Mouse (Mus musculus) hindbrain, embryonic 14.5 days (tissue): Measurements from ENCODE around the gene Fam168a. TPM values are rescaled to one million over a fixed set of nuclear protein-coding genes. Genes with fewer than 3 reads are reported as not detected.

Source experiments
- ATAC-seq: fragments of 200-750 bp; cut with Nextera tagmentation; 2 replicates; pipeline ENCODE4 v1.8.0; 2017; ENCODE audit warnings: moderate number of reproducible peaks, mild to moderate bottlenecking, moderate TSS enrichment, moderate library complexity; ENCODE audit not compliant: low FRiP score
- DNase-seq: peaks from one replicate; pipeline ENCODE4 v3.0.0-alpha.2; 2015; ENCODE audit warnings: low spot score
- H3K27ac ChIP-seq: fragments of 300-500 bp; sonication (generic); 2 replicates; pipeline ENCODE4 v1.5.1; 2014; ENCODE audit warnings: mild to moderate bottlenecking, moderate library complexity
- H3K27me3 ChIP-seq: fragments of 300-500 bp; sonication (generic); 2 replicates; pipeline ENCODE4 v1.6.1; 2014; ENCODE audit warnings: mild to moderate bottlenecking, low read length, mixed read lengths; ENCODE audit not compliant: control insufficient read depth, insufficient read depth
- H3K36me3 ChIP-seq: fragments of 300-500 bp; sonication (generic); replicated peaks from 2 replicates; pipeline ENCODE4 v1.6.1; 2014; ENCODE audit not compliant: control insufficient read depth, insufficient read depth
- H3K4me1 ChIP-seq: fragments of 300-500 bp; sonication (generic); replicated peaks from 2 replicates; pipeline ENCODE4 v1.6.1; 2014; ENCODE audit warnings: antibody characterized with exemption, low read length, mixed read lengths; ENCODE audit not compliant: control insufficient read depth, insufficient read depth
- H3K4me2 ChIP-seq: fragments of 300-500 bp; sonication (generic); replicated peaks from 2 replicates; pipeline ENCODE4 v1.6.1; 2014; ENCODE audit warnings: mild to moderate bottlenecking, moderate library complexity
- H3K4me3 ChIP-seq: fragments of 300-500 bp; sonication (generic); replicated peaks from 2 replicates; pipeline ENCODE4 v1.5.1; 2014; ENCODE audit warnings: mild to moderate bottlenecking, low read length
- H3K9ac ChIP-seq: fragments of 300-500 bp; sonication (generic); 2 replicates; pipeline ENCODE4 v1.6.1; 2014
- H3K9me3 ChIP-seq: fragments of 300-500 bp; sonication (generic); 2 replicates; pipeline ENCODE4 v1.6.1; 2016; ENCODE audit warnings: low read length; ENCODE audit not compliant: control insufficient read depth
- WGBS: fragments of 180-500 bp; shearing (Covaris S2); extraction: QIAGEN DNeasy Blood & Tissue Kit; methylation state at CpG from one replicate; pipeline ENCODE4 v1.1.7; 2014; 5-methylcytosine and 5-hydroxymethylcytosine counted together
- polyA plus RNA-seq: library from polyadenylated mRNA; unstranded; fragments of >200 nt; fragmentation: Nextera tagmentation; extraction: Ambion mirVana; gene quantifications from 2 replicates; pipeline ENCODE4 v1.2.1, GENCODE M21; 2014

Gene Fam168a
- polyA plus RNA-seq, 1 experiment from 2014 or later, result 124 TPM

DNA sequence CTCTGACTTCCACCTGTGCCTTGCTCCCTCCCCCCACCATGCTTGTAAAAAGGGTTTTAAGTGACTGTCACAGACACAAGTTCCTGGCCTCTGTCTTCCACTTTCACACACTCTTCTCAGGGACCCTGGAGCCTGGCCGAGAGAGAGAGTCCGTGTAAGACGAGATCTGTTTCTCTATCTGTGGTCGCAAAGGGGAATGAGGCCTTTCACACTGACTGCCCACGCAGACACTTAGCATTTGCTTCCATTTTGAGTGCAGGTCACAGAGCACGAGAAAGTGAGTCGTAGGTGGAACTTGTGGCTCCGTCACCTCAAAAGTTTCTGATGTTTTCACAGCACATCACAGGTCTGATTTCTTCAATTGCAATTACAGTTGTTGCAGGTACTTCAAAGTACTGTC lies 13.2 kb upstream of the Fam168a start:
- no peaks in the 10 kb centered on the region for H3K27me3 ChIP-seq
- H3K4me3 ChIP-seq, result no peak overlapping the region
- H3K4me1 ChIP-seq, result no peaks in the 10 kb centered on the region
- H3K36me3 ChIP-seq, result no peaks in the 10 kb centered on the region
- 81% methylated on average over 8 of the region's 8 CpGs for WGBS
- no peaks in the 10 kb centered on the region for H3K9me3 ChIP-seq
- ATAC-seq, result no peak
- H3K4me2 ChIP-seq, result no peak overlapping the region
- DNase-seq, result no peak
- H3K27ac ChIP-seq, result no peak overlapping the region
- H3K9ac ChIP-seq, result no peak overlapping the region

DNA sequence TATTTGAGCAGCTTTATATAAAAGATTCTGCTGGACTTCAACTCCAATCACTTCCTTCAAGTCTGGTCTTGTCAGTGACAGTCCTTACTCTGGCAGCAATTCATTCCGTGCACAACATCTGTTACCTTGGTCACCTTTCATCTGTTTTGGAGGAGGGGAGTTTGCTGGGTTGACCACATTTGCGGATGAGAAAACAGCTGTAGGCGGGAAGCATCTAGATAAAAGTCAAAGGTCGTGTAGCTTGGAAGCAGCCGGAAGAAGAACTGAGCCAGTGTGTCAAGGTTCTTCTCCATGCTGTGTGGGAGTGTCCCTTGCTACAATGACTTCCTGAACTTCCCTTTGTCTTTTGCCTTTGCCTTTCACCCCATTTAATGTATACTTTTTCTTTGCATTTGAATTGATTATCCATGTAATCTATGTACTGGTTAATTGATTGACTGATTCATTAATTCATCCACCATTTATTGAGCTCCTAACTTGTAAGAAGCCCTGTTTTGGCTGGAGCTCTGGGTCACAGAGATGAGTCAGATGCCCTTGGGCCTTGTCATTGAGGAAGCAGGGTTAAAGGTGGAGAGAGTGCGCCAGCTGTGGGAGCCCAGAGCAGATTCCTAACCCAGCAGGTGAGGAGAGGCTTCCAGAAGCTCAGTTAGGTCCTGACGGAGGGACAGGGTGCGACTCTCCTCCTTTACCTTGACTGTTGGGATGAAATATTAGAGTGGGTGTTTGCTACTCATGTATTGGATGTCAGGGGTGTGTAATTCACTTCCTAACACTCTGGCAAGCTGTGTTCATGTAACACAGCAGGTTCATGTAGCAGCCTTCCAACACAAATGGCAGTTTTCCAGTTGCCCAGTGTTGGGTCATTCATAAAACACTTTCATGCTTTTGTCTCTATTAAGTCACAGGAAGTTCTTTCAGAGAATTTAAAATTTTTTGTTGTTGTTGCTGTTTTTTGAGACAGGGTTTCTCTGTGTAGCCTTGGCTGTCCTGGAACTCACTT lies 6.4 kb upstream of the Fam168a start:
- H3K9ac ChIP-seq, result no peak overlapping the region
- DNase-seq (no peak), ATAC-seq (no peak)
- no peak overlapping the region for H3K4me2 ChIP-seq
- no peak overlapping the region for H3K27ac ChIP-seq
- WGBS, result 50% methylated on average over 8 of the region's 8 CpGs
- no peaks in the 10 kb centered on the region for H3K4me1 ChIP-seq
- H3K4me3 ChIP-seq, result no peak overlapping the region
- no peaks in the 10 kb centered on the region for H3K36me3 ChIP-seq
- H3K9me3 ChIP-seq, result no peaks in the 10 kb centered on the region
- no peaks in the 10 kb centered on the region for H3K27me3 ChIP-seq

DNA sequence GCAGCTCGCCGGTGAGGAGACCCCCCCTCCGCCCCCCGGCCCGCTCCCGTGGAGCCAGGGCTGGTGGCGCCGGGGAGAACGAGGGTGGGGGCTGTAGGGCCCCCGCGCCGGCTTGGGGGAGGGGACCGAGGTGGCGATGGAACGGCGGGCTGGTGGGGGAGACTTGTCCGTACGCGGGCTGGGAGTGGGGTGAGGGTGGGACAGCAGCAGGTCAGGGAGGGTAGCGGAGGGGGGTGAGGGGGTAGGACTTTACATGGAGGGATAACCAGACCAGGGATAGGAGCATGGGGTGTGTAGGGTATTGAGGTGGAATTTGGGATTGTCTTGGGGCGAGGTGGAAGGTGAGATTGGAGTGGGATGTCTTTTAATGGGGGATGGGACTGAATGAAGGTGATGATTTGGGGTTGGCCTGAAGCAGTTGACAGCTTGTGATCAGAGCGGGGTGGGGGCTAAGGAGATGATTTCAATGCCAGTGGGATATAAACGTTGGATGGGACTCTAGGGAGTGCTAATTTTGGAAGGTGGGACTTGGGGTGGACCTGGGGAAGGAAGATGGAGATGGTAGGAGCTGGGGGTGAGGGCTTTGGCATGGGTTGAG lies 547 bp downstream of the Fam168a start:
- ATAC-seq (peak; percentile 59; the same call in 1 of the 2 replicates), DNase-seq (no peak)
- H3K4me1 ChIP-seq, result peaks cover 27% of the 10 kb centered on the region
- H3K9ac ChIP-seq, result peak overlapping the region; percentile 89
- peak overlapping the region; percentile 99 for H3K27ac ChIP-seq
- H3K9me3 ChIP-seq, result no peaks in the 10 kb centered on the region
- no peaks in the 10 kb centered on the region for H3K27me3 ChIP-seq
- H3K4me3 ChIP-seq, result peak overlapping the region; percentile 87
- H3K36me3 ChIP-seq, result no peaks in the 10 kb centered on the region
- under 1% methylated on average over 23 of the region's 23 CpGs for WGBS
- H3K4me2 ChIP-seq, result peak overlapping the region; percentile 84

DNA sequence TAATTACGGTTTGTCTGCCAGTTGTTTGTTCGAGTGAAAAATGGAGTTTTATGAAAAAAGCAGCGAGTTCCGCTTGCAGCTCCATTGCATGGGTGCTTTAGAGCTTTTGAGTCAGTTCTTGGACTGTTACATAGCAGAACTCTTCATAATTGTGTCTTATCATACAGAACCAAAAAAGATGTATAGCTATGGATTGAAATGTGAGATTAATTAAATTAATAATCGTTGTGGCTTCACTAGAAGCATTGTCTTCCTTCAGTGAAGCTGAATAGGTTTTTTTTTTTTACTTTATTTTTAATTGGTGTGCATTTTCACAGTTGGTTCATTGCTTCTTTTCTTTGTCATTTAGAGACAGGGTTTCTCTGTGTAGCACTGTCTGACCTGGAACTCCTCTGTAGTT lies 12.3 kb downstream of the Fam168a start:
- H3K4me3 ChIP-seq, result no peak overlapping the region
- H3K27ac ChIP-seq, result no peak overlapping the region
- ATAC-seq, result no peak
- H3K9me3 ChIP-seq, result no peaks in the 10 kb centered on the region
- no peaks in the 10 kb centered on the region for H3K36me3 ChIP-seq
- 72% methylated on average over 5 of the region's 5 CpGs for WGBS
- no peaks in the 10 kb centered on the region for H3K27me3 ChIP-seq
- no peak overlapping the region for H3K9ac ChIP-seq
- no peak for DNase-seq
- peaks cover 21% of the 10 kb centered on the region for H3K4me1 ChIP-seq
- H3K4me2 ChIP-seq, result no peak overlapping the region

DNA sequence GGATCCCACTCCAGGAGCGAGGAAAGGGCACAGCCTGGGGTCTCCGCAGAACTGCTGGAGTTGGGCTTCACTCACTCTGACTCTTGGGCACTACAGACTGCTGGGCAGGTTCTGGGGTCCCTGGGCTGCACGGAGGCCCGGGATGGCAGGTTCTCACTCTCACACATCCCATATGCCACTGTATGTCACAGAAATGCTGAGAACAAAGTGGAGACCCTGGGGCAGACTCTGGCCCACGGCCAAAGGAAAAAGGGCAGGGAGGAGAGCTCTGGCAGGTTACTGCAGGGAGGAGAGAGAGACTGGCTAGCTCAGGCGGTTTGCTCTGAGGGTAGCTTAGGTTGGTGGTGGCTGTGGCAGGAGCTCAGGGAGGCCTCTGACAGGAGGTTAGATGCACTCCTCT lies 15.8 kb downstream of the Fam168a start:
- Histone ChIP-seq H3K27me3 (no peaks in the 10 kb centered on the region), H3K27ac (peak overlapping the region; percentile 43; the same call in 1 of the 2 replicates), H3K36me3 (no peaks in the 10 kb centered on the region), H3K4me1 (peaks cover 33% of the 10 kb centered on the region), H3K4me2 (no peak overlapping the region), H3K9me3 (no peaks in the 10 kb centered on the region), H3K4me3 (no peak overlapping the region), H3K9ac (no peak overlapping the region)
- ATAC-seq (peak; percentile 68; the same call in 1 of the 2 replicates), DNase-seq (no peak)
- WGBS, result 51% methylated on average over 6 of the region's 6 CpGs

DNA sequence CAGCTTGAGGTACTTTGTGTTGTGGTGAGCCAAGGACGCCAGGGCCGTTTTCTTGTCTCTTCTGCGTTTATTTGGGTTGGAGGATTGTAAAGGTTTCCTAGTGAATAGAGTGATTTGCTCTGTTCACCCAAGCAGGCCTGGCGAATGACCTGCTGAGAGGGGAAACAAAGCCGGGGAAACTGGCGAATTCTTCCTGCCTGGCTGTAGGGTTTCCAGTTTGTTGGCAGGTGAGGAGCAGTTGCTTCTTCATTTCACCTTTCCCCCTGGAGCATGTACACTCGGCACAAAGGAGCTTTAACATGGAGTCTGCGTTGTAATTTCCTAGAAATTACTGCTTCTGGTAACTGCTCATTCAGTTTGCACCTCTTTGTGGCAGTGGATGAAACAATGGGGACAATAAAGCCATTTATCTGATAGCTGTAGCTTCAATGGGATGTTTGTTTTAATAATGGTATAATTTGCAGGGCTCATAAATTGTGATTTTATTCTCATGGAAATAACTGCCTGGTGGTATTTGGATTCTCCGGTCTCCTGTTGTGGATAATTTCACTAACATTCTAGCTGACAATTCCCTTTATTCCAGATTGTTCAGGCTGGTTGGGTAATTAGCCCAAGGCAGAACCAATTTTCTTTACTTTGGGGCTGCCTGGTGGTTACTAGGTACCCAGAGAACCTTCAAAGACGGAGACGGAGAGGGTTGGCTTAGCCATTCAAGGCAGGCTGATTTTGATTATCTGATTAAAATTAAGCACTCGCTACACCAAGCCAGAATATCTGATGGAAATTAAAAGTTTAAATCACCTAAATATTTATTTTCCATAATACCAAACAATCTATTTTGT lies 17.2 kb downstream of the Fam168a start:
- Histone ChIP-seq H3K4me2 (peak overlapping the region; percentile 33), H3K27ac (peak overlapping the region; percentile 88), H3K27me3 (no peaks in the 10 kb centered on the region), H3K4me3 (no peak overlapping the region), H3K9me3 (no peaks in the 10 kb centered on the region), H3K9ac (peak overlapping the region; percentile 40), H3K36me3 (no peaks in the 10 kb centered on the region), H3K4me1 (peaks cover 33% of the 10 kb centered on the region)
- 11% methylated on average over 12 of the region's 12 CpGs for WGBS
- no peak for ATAC-seq
- DNase-seq, result peak; percentile 45

DNA sequence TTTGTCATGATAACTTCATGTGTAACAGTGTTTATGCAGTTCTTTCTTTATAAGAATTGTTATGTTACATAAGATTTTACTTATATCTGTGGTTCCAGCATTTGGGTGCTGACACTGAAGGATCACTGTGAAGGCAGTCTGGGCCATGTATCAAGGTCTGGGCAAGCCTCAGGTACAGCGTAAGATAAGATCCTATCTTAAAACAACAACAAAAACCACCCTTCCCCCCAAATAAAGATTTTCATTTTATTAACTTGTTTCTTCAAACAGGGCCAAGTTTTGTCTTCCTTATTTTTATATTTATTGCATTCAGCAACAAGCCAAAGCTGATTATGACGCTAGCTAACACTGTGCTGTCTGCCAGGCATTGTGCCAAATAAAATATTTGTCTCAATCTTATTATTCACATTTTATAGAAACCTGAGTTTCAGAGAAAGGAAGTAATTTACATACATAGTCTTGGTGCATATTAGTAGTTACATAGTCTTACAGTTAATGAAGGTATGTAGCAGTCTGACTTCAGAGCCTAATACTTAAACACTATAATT lies 21.2 kb downstream of the Fam168a start:
- no peak overlapping the region for H3K4me2 ChIP-seq
- ATAC-seq, result no peak
- H3K27ac ChIP-seq, result no peak overlapping the region
- WGBS, result 88% methylated on average over 2 of the region's 2 CpGs
- no peaks in the 10 kb centered on the region for H3K27me3 ChIP-seq
- no peak overlapping the region for H3K4me3 ChIP-seq
- no peak for DNase-seq
- peaks cover 23% of the 10 kb centered on the region for H3K4me1 ChIP-seq
- no peak overlapping the region for H3K9ac ChIP-seq
- H3K36me3 ChIP-seq, result no peaks in the 10 kb centered on the region
- H3K9me3 ChIP-seq, result no peaks in the 10 kb centered on the region

DNA sequence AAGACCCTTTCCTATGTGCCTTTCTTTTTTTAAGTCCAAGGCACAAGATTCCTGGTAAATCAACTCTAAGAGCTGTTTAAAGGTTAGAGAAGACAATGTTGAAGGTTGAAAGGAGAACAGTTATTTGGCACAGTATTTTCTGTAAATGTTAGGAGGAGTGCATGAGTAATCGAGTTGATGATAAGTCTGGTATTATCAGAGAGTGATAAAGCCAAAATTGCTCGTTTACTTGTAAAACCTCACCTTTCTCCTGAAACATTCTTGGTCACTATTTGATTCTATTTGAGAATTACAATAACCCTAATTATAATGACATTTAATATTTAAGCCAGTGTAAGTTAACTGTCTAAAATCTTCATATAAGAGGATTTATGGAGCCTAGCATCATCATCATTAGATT lies 23.3 kb downstream of the Fam168a start:
- Histone ChIP-seq H3K27ac (no peak overlapping the region), H3K4me2 (no peak overlapping the region), H3K4me3 (no peak overlapping the region), H3K9me3 (no peaks in the 10 kb centered on the region), H3K4me1 (peaks cover 12% of the 10 kb centered on the region; the same call in 1 of the 2 replicates), H3K27me3 (no peaks in the 10 kb centered on the region), H3K36me3 (no peaks in the 10 kb centered on the region), H3K9ac (no peak overlapping the region)
- no peak for DNase-seq
- no peak for ATAC-seq
- WGBS, result 95% methylated on average over 2 of the region's 2 CpGs
